Mouse (Mus musculus) gastrocnemius, postnatal 25 days (tissue): ENCODE measurements around the gene Pdgfa. TPM values are rescaled to one million over a fixed set of nuclear protein-coding genes. Genes with fewer than 3 reads are reported as not detected.

Experiments
- DNase-seq: peaks from one replicate; pipeline ENCODE4 v3.0.0; 2022
- long read RNA-seq, 2 experiments: library from polyadenylated mRNA; stranded (forward); transcript quantifications; one replicate each; pipeline ENCODE4 v2.0.0; 2021
- total RNA-seq, 2 experiments: library from RNA; stranded (reverse); gene quantifications; 1 replicate in 1 of 2; 2 replicates in 1 of 2; pipeline ENCODE4 v1.2.3; 2021

Gene Pdgfa
- total RNA-seq: 10 to 100 TPM; 22.2 to 22.3 TPM
- long read RNA-seq, experiment 1, transcript Pdgfa-204 (7 exons, 1,287 nt): minor isoform, 5 of 21 reads
- long read RNA-seq, experiment 1, transcript Pdgfa-202 (6 exons, 2,060 nt): major isoform, 10 of 21 reads
- long read RNA-seq, experiment 1, partial matches to known transcripts: 3 of 21 reads
- long read RNA-seq, experiment 1, other reads (novel, unspliced or antisense): 3 of 21 reads
- long read RNA-seq, experiment 2, transcript Pdgfa-204 (7 exons, 1,287 nt): minor isoform, 9 of 43 reads
- long read RNA-seq, experiment 2, transcript Pdgfa-202 (6 exons, 2,060 nt): major isoform, 27 of 43 reads
- long read RNA-seq, experiment 2, partial matches to known transcripts: 0 of 43 reads
- long read RNA-seq, experiment 2, other reads (novel, unspliced or antisense): 5 of 43 reads

DNA sequence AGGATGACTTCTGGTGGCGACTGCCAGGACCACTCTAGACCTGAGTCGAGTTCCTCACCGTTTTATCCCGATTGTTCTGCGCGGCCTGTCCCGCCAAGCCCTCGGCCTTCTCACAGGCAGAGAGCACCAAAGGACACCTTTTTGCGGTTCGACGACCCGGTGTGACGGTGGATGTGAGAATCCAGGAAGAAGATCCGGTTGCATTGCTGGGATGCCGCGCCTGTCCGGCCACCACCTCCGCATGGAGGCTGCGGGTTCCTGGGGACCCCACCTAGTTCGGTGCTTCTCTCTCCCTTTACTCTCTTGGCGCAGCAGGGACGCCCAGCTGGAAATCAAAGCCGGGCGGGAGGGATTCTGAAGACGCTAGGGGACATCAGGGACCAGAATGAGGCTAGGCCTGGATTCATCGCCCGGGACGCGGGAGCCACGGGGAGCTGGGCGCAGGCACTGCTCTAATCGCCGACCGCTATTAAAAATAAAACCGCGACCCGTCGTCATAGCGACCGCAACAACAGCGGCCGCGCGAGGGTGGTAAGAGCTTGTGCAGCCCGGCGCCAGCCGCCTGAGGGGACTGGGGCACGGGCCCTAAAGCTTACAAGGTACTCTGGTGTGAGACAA is at the start of gene Pdgfa:
Gene Pdgfa (minus strand): TSS at position 200 of the 618 bp plus-strand sequence.
- DNase-seq: peak; percentile 69

DNA sequence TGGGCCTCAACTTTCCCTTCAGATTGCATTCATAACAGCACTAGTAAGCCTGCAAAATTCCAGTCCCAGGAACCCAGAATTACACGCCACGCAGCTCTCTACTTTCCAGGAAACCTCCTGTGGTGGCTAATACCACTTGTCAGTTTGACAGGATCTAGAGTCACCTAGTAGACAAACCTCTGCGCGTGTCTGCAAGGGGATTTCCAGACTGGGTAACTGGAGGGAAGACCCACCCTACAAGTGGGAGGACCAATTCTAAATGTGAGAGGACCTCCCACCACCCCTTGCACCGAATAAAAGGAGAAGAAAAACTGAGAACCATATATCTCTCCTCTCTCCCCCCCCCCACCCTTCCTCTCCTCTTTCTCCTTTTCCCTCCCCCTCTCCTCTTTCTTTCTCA is 49.5 kb upstream of the Pdgfa start:
- no peak for DNase-seq

DNA sequence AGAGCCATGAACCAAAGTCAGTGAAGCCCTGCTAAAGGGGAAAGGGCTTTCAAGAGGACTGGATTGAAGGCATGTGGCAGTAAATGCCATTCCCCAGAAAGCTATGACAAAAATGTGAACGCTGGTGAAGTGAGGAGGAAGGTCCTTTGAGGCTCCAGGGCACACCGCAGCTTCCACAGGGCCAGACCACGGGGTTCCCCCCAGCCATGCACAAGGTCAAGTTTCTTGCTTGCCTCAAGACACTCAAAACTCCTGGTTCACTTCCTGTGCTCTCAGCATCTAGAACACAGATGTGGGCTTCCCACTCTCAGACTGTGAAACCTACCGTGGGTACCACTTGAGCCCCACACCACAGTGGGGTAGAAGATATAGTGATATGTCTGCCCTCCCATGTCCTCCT is 46.4 kb upstream of the Pdgfa start:
- no peak for DNase-seq

DNA sequence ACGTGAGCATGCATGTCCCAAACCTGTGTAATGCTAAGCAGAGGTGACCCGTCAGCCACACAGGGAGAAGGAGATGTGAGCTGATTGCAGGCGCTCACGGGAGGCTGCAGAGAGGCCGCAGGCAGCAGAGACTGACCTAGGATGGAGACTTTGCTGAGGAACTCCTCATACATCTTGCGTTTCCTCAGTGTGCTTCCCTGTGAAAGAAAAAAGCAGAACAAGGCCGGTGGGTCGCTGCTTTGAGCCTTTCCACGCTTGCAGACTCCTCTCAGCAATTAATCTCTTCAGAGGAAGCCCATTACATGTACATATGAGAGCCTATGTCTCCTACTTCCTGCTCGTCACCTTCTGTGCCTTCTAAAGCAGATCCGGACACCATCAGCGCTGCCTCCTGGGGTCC is 45.1 kb upstream of the Pdgfa start:
- DNase-seq: no peak

DNA sequence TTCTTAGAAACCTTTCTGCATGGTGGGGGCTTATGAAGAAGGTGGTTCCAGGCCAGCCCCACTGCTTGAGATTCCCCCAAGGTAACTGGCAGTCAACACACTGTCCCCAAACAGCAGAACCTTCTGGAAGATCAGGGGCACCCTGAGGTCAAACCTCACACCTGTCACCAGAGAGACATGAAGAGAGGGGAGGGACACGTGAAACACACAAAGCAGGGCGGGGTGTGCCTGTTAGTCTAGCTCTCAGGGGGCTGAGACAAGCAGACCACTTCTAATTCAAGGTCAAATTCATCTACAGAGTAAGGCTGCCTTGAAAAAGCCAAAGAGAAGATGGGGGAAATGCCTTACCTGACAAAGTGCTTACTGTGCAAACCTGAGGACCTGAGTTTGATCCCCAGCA is 38.0 kb upstream of the Pdgfa start:
- DNase-seq: no peak

DNA sequence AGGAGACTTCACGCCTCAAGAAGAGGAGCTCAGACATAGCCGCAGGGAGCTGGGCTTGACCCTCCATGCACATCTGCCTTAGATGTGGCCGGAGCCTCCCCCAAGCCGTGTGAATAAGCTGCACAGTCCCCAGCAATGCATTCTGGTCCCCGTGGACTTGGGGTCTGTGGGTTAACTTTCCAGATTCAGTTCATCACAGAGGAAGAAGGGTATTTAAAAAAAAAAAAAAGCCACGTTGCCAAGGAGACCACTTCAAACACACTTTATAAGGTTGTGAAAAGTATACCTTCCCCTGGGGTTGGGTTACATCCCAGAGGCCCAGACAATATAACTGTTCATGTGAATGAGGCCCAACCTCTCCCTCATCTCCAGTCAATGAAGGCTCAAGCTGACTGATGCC is 37.6 kb upstream of the Pdgfa start:
- no peak for DNase-seq

DNA sequence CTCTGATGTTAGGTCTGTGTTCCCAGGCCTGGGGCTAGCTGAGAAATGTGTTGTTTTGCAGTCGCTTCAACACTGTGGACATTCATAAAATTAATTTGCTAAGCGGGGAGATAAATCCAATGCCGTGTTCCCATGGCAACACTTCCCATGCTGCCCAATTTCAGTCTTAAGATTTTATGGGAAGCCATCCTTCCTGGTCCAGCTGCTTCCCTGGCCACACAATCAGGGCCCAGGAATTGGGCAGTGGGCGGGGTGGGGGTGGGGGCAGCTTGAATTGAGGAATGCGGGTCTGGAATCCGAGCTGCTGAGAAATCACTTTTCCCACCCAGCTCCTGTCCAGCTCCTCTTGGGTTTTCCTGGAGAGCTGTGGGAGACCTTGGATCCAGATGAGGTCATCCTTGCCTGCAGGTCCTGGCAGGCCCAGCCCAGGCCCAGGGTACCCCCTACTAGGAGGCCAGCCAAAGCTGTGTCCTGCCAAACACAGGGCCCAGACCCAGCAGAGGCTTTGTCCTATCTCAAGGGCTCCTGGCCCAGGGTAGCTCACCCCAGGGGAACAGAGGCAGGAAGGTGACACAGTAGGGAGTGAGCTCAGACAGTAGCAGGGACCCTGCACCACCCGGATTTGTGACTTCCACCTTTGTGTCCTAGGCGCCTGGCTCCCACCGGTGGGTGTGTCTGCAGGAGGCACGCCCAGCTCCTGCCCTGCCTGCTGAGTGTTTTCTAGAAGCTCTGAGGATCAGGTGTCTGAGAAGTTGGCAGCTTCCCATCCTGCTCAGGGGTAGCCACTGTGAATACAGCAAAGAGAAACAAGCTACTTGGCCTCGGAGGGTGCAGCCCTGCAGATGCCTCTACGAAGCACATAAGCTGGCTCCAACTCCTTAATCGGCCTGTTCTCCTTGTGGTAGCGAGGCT is 36.5 kb upstream of the Pdgfa start:
- peak; percentile 56 for DNase-seq

DNA sequence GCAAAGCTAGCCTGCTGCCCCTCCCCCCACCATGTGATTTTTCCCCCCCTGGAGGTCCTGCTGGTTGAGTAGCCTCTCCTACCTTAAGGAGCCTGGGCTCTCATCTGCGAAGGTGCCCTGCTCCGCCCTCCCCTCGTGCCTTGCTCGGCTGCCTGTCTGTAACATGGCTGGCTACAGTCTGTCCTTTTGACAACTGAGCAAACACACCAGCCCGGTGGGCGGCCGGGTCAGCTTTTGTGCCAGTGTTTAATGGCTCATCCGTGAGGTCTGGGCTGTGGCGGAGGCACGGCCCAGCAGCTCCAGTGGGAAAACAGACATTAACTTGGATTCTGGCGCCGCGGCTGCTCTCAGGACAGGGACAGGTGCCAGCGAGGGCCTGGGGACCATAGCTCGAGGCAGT is 30.4 kb upstream of the Pdgfa start:
- no peak for DNase-seq

DNA sequence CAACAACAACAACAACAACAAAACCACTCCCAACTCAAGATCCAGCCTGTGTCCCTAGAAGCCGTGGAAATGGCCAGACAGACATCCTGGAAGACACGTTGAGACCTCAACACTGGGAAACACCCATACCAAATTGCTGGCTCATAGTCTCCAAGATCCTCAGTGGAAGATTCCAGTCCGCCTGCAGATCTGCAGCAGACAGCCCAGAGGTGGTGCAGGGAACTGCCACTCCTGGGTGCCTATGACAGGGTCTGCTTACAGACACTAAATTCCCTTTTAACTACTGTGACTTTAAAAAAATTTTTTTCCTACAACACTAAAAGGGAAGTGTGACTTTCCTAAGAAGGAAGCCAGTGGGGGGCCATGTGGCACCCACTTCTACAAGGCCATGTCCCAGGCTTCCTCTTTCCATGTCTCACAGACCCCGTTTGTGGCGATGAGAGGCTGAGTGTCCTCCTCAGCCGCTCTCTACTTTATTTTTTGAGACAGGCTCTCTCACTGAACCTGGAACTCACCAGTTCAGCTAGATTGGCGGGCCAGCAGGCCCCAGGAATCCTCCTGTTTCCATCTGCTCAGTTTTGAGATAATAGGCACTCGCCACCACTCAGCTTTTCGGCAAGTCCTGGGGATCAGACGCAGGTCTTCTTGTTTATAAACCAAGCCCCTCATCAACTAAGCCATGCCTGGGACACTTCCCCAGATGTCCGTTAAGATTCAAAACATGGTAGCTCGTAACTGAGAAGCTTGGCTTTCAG is 27.4 kb upstream of the Pdgfa start:
- no peak for DNase-seq

DNA sequence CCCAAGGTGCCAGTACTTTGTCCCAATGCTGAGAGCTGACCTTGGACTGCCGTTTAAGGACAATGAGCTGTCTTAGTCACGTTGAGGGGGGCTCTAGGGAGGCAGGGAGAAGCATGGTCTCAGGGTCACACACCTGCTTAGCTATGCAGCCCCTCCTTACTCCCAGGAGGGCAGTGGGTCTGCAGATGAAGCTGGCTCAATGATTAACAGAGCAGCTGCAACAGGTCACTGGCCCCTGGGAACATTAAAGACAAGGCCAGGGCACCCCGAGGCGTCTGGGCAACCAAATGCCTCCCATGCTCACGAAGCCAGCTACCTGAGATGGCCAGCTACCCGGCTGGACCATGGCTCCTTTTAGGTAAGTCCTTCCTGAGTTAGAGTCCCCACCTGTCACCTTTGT is 23.4 kb upstream of the Pdgfa start:
- DNase-seq: no peak

DNA sequence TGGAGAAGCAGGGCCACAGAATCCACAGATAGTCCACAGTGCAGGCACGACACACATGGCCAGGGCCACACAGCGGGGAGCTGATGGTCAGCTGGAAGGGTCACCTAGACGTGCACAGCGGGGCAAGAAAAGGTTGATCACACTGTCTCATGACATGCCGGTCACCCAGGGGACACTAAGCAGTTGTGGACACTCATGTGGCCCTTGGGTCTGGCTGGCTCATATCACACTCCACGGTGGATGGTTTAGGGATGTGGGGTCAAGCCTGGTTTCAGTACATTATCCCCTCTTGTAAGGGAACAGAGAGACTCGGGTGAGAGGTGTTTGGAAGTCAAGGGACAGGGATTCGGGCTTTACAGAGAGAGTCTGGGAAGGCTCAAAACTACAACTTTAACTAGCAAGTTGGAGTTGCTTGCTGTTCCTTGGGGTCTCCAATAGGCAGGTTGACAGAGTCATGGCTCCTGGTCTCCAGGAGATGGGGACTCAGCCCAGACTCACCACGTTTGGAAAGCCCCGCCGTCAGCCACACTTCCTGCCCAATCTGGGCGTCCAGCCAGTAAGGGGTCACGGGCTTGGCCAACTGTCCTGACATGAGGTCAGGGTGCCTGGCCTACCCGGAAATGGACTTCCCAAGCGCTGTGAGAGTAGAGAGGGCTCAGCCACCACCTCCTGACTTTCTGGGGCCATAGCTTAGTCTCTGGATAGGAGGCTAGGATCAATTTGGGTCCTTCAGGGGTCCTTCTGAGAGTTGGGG is 20.4 kb upstream of the Pdgfa start:
- peak; percentile 63 for DNase-seq

DNA sequence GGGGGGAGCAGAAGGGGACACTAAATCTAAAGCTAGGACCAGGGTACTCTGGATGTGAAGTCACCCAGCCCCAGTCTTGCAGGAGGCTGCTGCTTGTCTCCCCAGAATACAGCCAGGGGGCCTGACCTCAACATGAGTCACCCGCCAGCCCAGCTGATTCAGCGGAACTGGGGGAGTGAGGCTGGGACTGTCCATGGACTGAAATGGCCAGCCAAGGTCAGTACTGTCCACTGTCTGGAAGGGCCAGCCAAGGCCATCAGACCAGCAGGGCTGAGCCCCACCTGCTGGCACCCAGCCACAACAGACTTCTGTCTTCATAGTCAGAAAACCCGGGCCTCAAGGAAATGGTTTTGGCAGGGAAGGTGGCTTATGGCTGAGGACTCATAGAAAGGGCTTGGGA is 17.9 kb upstream of the Pdgfa start:
- DNase-seq: peak; percentile 65

DNA sequence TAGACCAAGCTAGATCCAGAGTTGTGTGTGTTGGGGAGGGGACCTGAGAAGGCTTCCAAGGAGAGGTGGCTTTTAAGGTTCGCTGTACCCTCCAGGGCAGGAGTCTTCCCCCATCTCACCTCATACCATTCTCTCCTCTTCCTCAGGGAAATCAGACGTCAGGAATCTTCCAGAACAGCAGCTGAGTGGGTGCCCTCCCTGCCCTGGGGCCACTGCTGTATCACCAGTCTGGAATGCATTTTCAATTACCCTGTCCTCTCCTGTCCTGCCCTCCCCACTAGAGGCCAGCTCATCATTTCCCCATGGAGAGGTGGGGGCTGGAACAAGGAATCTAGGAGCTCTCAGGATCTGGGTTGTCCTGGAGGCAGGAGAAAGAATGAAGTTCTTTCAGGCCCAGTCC is 13.5 kb upstream of the Pdgfa start:
- no peak for DNase-seq

DNA sequence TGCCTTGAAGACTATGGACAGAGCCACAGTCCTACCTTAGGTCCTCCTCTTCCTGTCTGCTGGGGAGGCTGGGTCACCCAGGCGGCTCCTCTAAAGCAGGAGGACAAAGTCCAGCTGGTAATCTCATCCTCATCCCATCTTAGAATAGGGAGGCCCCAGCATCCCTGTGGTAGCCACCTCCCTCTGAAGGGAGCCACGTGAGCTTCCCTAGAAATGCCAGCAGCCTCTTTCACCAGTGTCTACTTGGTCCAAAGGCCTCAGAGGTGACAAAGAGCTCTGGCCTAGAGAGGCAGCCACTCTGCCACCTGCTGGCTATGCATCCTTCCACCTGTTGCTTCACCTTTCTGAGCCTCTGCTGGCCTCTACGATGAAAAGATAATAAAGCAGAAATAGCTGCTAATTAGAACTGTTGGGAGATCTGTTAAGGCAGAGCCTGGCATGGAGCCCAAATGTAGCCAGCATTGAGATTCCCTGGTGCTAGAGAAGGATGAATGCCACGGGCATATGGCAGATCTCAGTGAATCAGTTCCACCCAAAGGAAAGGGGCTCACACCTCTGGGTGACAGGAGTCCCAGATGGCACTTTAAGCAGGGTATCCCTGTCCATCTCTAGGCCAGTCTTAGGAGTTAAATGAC is 10.1 kb upstream of the Pdgfa start:
- DNase-seq: no peak

DNA sequence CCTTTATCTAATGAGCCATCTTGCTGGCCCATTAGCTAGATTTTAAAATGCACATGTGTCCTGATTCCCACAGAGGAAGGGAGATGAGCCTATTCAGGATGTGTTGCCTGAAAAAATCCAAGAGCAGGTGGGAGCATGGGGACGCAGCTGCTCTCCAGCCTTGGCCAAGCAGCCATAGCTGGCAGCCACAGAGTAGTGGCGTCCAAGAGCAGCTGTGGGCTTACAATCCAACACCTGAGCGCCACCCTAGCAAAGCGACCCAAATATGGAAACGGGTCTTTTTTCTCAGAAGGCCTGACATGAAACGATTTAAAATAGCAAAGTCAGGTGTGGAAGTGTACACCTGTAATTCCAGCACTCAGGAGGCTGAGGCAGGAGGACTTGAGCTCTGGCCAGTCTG is 7.4 kb upstream of the Pdgfa start:
- DNase-seq: peak; percentile 34

DNA sequence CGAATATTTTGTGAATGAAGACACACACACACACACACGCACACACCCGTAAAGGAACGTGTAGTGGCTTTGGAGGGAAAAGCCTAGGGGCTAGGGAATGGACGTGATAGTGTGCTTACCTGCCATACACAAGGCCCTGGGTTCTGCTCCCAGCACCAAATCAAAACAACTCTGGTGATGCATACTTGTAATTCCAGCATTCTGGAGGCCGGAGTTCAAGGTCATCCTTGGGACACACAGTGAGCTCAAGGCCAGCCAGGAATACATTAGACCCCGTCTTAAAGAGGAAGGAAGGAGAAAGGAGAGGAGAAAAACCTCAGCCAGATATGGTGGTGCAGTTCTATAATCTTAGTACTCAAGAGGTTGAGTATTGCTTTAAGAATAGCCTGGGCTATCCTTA is 2.5 kb upstream of the Pdgfa start:
- DNase-seq: no peak

DNA sequence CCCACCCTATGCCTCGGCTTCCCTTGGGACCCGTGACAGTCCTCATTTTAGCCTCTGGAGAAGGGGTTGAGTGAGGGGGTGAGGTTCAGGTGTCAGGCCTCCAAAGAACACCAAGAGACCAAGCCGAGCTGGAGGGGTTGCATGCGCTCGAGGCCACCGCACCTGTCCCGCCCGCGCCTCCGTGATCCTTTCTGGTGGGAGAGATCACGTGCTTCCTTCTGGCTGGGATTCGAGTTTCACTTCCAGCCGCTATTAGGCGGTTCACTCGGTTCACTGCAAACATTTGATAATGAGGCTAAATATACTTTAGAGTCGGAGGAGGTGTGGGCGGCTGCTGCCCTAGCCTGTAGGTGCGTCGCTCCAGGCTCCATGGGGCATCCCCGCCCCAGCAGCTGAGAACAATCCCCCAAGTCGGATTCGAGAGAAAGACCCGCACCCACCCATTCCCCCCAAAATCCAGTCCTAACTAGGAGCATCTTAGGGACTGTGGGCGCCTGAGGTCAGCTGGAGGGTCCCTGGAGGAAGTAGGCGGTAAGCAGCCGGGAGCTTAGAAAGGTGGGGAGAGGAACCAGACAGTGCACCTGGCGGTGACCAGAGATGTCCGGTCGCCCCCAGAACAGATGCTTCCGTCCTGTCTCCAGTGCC is 888 bp upstream of the Pdgfa start:
- DNase-seq: no peak

DNA sequence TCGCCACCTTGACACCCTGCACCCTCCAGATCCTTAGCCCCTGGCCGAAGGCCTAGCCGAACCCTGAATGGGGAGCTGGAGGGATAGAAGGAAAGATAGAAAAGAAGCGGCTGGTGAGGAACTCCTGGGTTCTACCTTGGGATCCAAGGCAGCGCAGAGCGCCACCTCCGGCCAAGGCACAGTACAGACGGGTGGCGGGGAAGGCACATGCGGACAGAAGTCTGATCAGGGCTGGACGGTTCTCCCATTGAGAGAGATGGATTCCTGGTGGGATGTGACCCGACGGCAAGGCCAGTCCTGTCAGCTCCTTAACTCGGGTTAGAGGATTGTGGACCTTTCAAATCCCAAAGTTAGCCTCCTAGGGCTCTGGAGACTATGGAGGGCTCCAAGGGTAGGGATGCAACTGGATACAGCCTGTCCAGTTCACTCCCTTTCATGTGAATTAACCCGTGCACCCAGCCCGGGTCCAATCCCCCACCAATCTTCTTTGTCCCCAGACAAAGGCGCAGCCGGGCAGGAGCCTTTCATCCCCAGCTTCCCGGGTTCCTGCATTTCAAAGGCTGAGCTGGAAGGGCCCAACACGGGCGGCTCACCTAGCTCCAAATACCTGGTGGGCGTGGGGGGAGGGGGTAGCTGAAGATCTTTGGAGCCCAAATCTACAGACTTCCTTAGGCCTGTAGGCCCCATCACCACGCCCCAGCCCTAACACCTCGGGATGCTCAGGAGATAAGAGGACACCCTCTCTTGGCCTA is 672 bp downstream of the Pdgfa start:
- DNase-seq: no peak

DNA sequence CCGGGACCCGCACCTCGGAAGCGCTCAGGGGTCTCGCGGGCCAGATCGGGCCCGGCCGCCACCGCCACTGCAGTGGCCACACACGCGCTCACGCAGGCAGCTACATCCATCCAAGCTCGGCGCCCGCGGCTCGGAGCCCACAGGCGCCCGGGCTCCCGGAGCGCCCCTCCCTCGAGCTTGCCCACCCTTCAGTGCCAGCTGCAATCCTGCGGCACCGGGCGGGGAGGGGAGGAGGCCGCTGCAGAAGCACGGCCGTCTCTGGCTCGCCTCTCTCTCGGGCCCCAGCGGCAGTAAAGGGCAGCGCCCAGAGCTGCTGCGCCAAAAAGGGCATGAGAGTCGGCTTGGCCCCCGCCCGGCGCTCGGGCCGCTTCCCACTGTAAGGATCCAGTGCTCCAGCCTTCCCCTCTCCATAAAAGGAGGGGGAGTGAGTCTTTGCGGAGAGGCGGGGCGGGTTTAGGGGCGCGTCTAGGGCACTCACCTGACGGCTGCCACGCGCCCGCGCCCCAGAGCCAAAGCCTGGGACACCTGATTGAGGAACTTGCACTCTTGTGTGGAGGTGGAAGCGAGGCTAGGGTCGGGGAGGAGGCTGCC is 1.4 kb downstream of the Pdgfa start:
- peak; percentile 89 for DNase-seq
